Mouse (Mus musculus): ENCODE results near the gene Nrxn1. TPM values are rescaled to one million over a fixed set of nuclear protein-coding genes. Genes with fewer than 3 reads are reported as not detected.

Gene Nrxn1
- polyA plus RNA-seq, 1 experiment from 2014 or later: 16.5 TPM

DNA sequence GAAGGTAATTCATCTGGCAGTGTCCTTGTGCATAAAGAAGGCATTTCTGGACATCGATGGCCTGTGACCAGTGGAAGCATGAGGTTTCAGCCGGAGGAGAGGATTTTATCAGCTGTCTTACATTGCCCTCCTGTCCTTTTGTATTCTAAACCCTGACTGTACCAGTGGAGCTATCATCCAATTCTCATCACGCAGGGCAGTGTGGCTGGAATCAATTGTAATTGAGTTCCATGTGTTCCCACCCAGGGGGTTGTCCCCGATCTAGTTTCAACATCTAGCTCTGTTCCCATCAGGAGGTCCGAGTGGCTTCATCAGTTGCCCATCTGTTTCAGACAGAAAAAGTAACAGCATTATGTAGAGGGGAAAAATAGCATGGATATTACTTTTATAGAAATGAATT, 1038.6 kb downstream of the Nrxn1 start:
- no peak overlapping the region for H3K27ac ChIP-seq (ENCODE audit: low read depth, low read length)

DNA sequence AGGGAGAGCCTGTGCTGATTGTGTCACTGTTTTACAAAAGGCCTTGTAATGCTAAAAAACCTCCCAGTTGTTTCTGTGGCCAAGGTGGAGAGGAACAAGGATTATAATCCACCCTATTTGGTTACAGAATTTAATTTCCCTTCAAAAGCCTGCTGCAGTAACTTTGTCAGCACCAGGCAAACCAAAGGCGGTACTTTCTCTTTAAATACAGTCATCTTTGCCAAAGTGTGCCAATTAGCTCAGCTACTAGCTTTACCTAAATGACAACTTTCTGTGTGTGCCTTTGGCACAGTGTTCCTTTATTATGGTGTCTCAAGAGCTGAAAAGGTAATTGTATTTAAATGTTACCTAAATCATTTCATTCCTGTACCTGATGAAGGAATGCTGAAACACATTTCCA, 1053.6 kb downstream of the Nrxn1 start:
- no peak overlapping the region for H3K4me3 ChIP-seq (ENCODE audit: low read depth, low read length)
- H3K9me3 ChIP-seq (ENCODE audit: control insufficient read depth, low read length): no peaks in the 10 kb centered on the region
- H3K4me2 ChIP-seq: no peak overlapping the region
- 58% methylated on average over 1 of the region's 1 CpGs for WGBS
- H3K9ac ChIP-seq (ENCODE audit: low read length): no peak overlapping the region
- ATAC-seq (ENCODE audit: low FRiP score) (no peak), DNase-seq (ENCODE audit: low spot score, missing footprints) (peak; percentile 69)
- no peaks in the 10 kb centered on the region for H3K36me3 ChIP-seq (ENCODE audit: control insufficient read depth, insufficient read depth, low read length)
- H3K27me3 ChIP-seq (ENCODE audit: control insufficient read depth, insufficient read depth, low read length): no peaks in the 10 kb centered on the region
- no peaks in the 10 kb centered on the region for H3K4me1 ChIP-seq (ENCODE audit: control insufficient read depth, insufficient read depth, low read length)
- no peak overlapping the region for H3K27ac ChIP-seq (ENCODE audit: low read depth, low read length)

More for the DNA sequence above, 1038.6 kb downstream of the Nrxn1 start:
- no peaks in the 10 kb centered on the region for H3K36me3 ChIP-seq (ENCODE audit: control insufficient read depth, insufficient read depth, low read length)
- no peaks in the 10 kb centered on the region for H3K9me3 ChIP-seq (ENCODE audit: control insufficient read depth, low read length)
- ATAC-seq (ENCODE audit: low FRiP score): peak; percentile 62
- 38% methylated on average over 5 of the region's 5 CpGs for WGBS
- no peaks in the 10 kb centered on the region for H3K27me3 ChIP-seq (ENCODE audit: control insufficient read depth, insufficient read depth, low read length)
- no peak overlapping the region for H3K4me2 ChIP-seq
- H3K4me1 ChIP-seq (ENCODE audit: control insufficient read depth, insufficient read depth, low read length): no peaks in the 10 kb centered on the region
- H3K9ac ChIP-seq (ENCODE audit: low read length): no peak overlapping the region
- no peak for DNase-seq (ENCODE audit: low spot score, missing footprints)
- H3K4me3 ChIP-seq (ENCODE audit: low read depth, low read length): no peak overlapping the region

GRCm38 (mm10) chr17:90032416-90032815, 1060.5 kb downstream of the Nrxn1 start:
- 74% methylated on average over 2 of the region's 2 CpGs for WGBS
- no peak overlapping the region for H3K9ac ChIP-seq (ENCODE audit: low read length)
- ATAC-seq (ENCODE audit: low FRiP score) (no peak), DNase-seq (ENCODE audit: low spot score, missing footprints) (peak; percentile 12)
- no peaks in the 10 kb centered on the region for H3K4me1 ChIP-seq (ENCODE audit: control insufficient read depth, insufficient read depth, low read length)
- no peak overlapping the region for H3K27ac ChIP-seq (ENCODE audit: low read depth, low read length)
- H3K36me3 ChIP-seq (ENCODE audit: control insufficient read depth, insufficient read depth, low read length): no peaks in the 10 kb centered on the region
- no peaks in the 10 kb centered on the region for H3K9me3 ChIP-seq (ENCODE audit: control insufficient read depth, low read length)
- no peak overlapping the region for H3K4me2 ChIP-seq
- H3K4me3 ChIP-seq (ENCODE audit: low read depth, low read length): no peak overlapping the region
- no peaks in the 10 kb centered on the region for H3K27me3 ChIP-seq (ENCODE audit: control insufficient read depth, insufficient read depth, low read length)

GRCm38 (mm10) chr17:90016636-90017035, 1076.2 kb downstream of the Nrxn1 start:
- Histone ChIP-seq H3K4me2 (no peak overlapping the region), H3K27ac (ENCODE audit: low read depth, low read length) (no peak overlapping the region), H3K4me3 (ENCODE audit: low read depth, low read length) (no peak overlapping the region), H3K9ac (ENCODE audit: low read length) (no peak overlapping the region), H3K4me1 (ENCODE audit: control insufficient read depth, insufficient read depth, low read length) (no peaks in the 10 kb centered on the region), H3K36me3 (ENCODE audit: control insufficient read depth, insufficient read depth, low read length) (no peaks in the 10 kb centered on the region), H3K27me3 (ENCODE audit: control insufficient read depth, insufficient read depth, low read length) (no peaks in the 10 kb centered on the region), H3K9me3 (ENCODE audit: control insufficient read depth, low read length) (no peaks in the 10 kb centered on the region)
- DNase-seq (ENCODE audit: low spot score, missing footprints): peak; percentile 70
- 81% methylated on average over 1 of the region's 1 CpGs for WGBS
- no peak for ATAC-seq (ENCODE audit: low FRiP score)

DNA sequence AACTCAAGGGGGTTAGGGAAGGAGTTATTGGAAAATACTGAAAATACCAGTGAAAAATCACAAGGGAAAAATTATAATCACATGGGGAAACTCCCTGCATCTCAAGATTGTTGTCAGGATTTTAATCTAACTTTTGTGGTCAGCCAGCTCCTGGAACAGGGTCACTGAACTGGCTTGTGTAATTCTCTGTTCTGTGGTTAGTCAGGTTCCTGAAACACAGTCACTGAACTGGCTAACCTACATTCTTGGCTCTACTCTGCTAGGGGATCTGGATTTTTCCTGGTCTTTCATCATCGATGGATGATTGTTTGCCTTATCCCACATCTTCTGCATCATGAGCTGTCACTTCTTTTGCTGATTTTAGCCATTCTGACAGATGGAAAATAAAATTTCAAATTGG, 1081.1 kb downstream of the Nrxn1 start:
- H3K4me1 ChIP-seq (ENCODE audit: control insufficient read depth, insufficient read depth, low read length): no peaks in the 10 kb centered on the region
- H3K9me3 ChIP-seq (ENCODE audit: control insufficient read depth, low read length): no peaks in the 10 kb centered on the region
- no peak overlapping the region for H3K27ac ChIP-seq (ENCODE audit: low read depth, low read length)
- H3K4me3 ChIP-seq (ENCODE audit: low read depth, low read length): no peak overlapping the region
- H3K4me2 ChIP-seq: no peak overlapping the region
- 93% methylated on average over 1 of the region's 1 CpGs for WGBS
- no peak overlapping the region for H3K9ac ChIP-seq (ENCODE audit: low read length)
- no peaks in the 10 kb centered on the region for H3K36me3 ChIP-seq (ENCODE audit: control insufficient read depth, insufficient read depth, low read length)
- no peaks in the 10 kb centered on the region for H3K27me3 ChIP-seq (ENCODE audit: control insufficient read depth, insufficient read depth, low read length)
- no peak for DNase-seq (ENCODE audit: low spot score, missing footprints)
- no peak for ATAC-seq (ENCODE audit: low FRiP score)

DNA sequence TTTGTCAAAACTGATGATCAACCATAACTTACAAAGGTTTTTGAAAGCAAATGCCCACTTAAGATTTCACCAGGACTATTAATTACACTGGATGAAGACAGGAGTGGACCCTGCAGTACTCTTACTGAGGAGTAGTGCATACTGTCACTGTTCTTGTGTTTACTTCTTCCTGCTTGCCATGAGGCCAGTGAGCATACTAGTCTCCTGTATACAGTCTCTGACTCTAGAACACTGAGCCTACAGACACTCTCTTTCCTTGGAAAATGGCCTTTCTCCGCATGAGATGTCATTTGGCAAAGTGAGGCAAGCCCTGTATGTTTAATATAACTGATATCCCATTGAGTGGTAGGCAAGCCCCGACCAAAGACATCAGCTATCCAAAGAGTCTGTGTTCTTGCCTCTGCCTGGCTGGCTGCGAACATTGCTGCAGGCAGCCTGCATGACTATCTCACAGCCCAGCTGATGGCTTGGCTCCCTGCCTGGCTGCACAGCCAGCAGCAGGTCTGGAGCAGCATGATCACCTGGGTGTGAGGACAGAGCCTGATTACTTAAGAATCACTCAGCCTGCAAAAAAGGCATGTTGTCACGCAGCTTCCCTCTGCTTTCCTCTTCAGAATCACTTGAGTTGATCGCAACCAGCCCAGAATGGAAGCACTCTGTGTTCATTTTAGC, 1085.3 kb downstream of the Nrxn1 start:
- Histone ChIP-seq H3K36me3 (ENCODE audit: control insufficient read depth, insufficient read depth, low read length) (no peaks in the 10 kb centered on the region), H3K27ac (ENCODE audit: low read depth, low read length) (no peak overlapping the region)
- ATAC-seq (ENCODE audit: low FRiP score): no peak

GRCm38 (mm10) chr17:89990651-89991050, 1102.2 kb downstream of the Nrxn1 start:
- no peak overlapping the region for H3K27ac ChIP-seq (ENCODE audit: low read depth, low read length)
- ATAC-seq (ENCODE audit: low FRiP score) (no peak), DNase-seq (ENCODE audit: low spot score, missing footprints) (no peak)
- H3K36me3 ChIP-seq (ENCODE audit: control insufficient read depth, insufficient read depth, low read length): no peaks in the 10 kb centered on the region
- no peak overlapping the region for H3K4me2 ChIP-seq
- no peaks in the 10 kb centered on the region for H3K9me3 ChIP-seq (ENCODE audit: control insufficient read depth, low read length)
- 91% methylated on average over 4 of the region's 4 CpGs for WGBS
- no peak overlapping the region for H3K4me3 ChIP-seq (ENCODE audit: low read depth, low read length)
- no peaks in the 10 kb centered on the region for H3K4me1 ChIP-seq (ENCODE audit: control insufficient read depth, insufficient read depth, low read length)
- H3K9ac ChIP-seq (ENCODE audit: low read length): no peak overlapping the region
- no peaks in the 10 kb centered on the region for H3K27me3 ChIP-seq (ENCODE audit: control insufficient read depth, insufficient read depth, low read length)

More for the DNA sequence above, 1085.3 kb downstream of the Nrxn1 start:
- H3K4me2 ChIP-seq: no peak overlapping the region
- H3K9ac ChIP-seq (ENCODE audit: low read length): no peak overlapping the region
- no peaks in the 10 kb centered on the region for H3K9me3 ChIP-seq (ENCODE audit: control insufficient read depth, low read length)
- 62% methylated on average over 5 of the region's 5 CpGs for WGBS
- H3K27me3 ChIP-seq (ENCODE audit: control insufficient read depth, insufficient read depth, low read length): no peaks in the 10 kb centered on the region
- peak; percentile 6 for DNase-seq (ENCODE audit: low spot score, missing footprints)
- no peaks in the 10 kb centered on the region for H3K4me1 ChIP-seq (ENCODE audit: control insufficient read depth, insufficient read depth, low read length)
- H3K4me3 ChIP-seq (ENCODE audit: low read depth, low read length): no peak overlapping the region

Small RNAs within 50 kb of the gene (microRNA-seq; reads per million reads assigned to microRNA genes)
- gene Gm24510 (not detected), gene Gm27475 (not detected), gene Gm47307 (not detected)
